Mouse (Mus musculus) midbrain, postnatal 0 days (tissue): ENCODE data around the gene Slc9c1. TPM values are rescaled to one million over a fixed set of nuclear protein-coding genes. Genes with fewer than 3 reads are reported as not detected.
A peak's percentile ranks its signal among the peaks of the same experiment; 100 is the strongest.

Experiments used
- ATAC-seq: fragments of 200-750 bp; cut with Nextera tagmentation; 2 replicates; pipeline ENCODE4 v1.8.0; 2017; ENCODE audit warnings: moderate number of reproducible peaks, mild to moderate bottlenecking, moderate TSS enrichment, moderate library complexity; ENCODE audit not compliant: low FRiP score
- DNase-seq: peaks from one replicate; pipeline ENCODE4 v3.0.0-alpha.2; 2015; ENCODE audit warnings: low spot score
- H3K27ac ChIP-seq: fragments of 300-500 bp; sonication (generic); 2 replicates; pipeline ENCODE4 v1.5.1; 2014; ENCODE audit warnings: low read depth, mild to moderate bottlenecking, low read length, mixed read lengths
- H3K27me3 ChIP-seq: fragments of 300-500 bp; sonication (generic); 2 replicates; pipeline ENCODE4 v1.6.1; 2014; ENCODE audit warnings: low read length, control low read depth, mixed read lengths; ENCODE audit not compliant: insufficient read depth
- H3K36me3 ChIP-seq: fragments of 300-500 bp; sonication (generic); 2 replicates; pipeline ENCODE4 v1.6.1; 2014; ENCODE audit warnings: low read length, control low read depth, mixed read lengths; ENCODE audit not compliant: insufficient read depth
- H3K4me1 ChIP-seq: fragments of 300-500 bp; sonication (generic); 2 replicates; pipeline ENCODE4 v1.6.1; 2014; ENCODE audit warnings: mild to moderate bottlenecking, control low read depth, antibody characterized with exemption, low read length, mixed read lengths; ENCODE audit not compliant: insufficient read depth
- H3K4me2 ChIP-seq: fragments of 300-500 bp; sonication (generic); 2 replicates; pipeline ENCODE4 v1.6.1; 2014; ENCODE audit warnings: low read depth, mild to moderate bottlenecking, low read length, mixed read lengths; ENCODE audit not compliant: poor library complexity, severe bottlenecking
- H3K4me3 ChIP-seq: fragments of 300-500 bp; sonication (generic); 2 replicates; pipeline ENCODE4 v1.5.1; 2014; ENCODE audit warnings: low read depth, mild to moderate bottlenecking, low read length, moderate library complexity
- H3K9ac ChIP-seq: fragments of 300-500 bp; sonication (generic); replicated peaks from 2 replicates; pipeline ENCODE4 v1.6.1; 2014; ENCODE audit warnings: mild to moderate bottlenecking, low read length, moderate library complexity, mixed read lengths; ENCODE audit not compliant: poor library complexity, severe bottlenecking
- H3K9me3 ChIP-seq: fragments of 300-500 bp; sonication (generic); 2 replicates; pipeline ENCODE4 v1.6.1; 2016; ENCODE audit warnings: low read length, control low read depth
- CTCF ChIP-seq: IDR thresholded peaks from 2 replicates; pipeline ENCODE4 v1.5.1; 2016; ENCODE audit warnings: antibody characterized with exemption, mild to moderate bottlenecking
- WGBS: fragments of 180-500 bp; shearing (Covaris S2); extraction: QIAGEN DNeasy Blood & Tissue Kit; methylation state at CpG from one replicate; pipeline ENCODE4 v1.1.7; 2014; 5-methylcytosine and 5-hydroxymethylcytosine counted together
- polyA plus RNA-seq: library from polyadenylated mRNA; unstranded; fragments of >200 nt; fragmentation: Nextera tagmentation; extraction: Ambion mirVana; gene quantifications from 2 replicates; pipeline ENCODE4 v1.2.1, GENCODE M21; 2015
- total RNA-seq: library from RNA; depleted of rRNA; stranded (reverse); fragments of >200 nt; gene quantifications from 2 replicates; pipeline ENCODE4 v1.2.3, GENCODE M21; 2014

The Slc9c1 gene
- total and polyA plus RNA-seq, 2 experiments from 2014 or later = not detected

DNA sequence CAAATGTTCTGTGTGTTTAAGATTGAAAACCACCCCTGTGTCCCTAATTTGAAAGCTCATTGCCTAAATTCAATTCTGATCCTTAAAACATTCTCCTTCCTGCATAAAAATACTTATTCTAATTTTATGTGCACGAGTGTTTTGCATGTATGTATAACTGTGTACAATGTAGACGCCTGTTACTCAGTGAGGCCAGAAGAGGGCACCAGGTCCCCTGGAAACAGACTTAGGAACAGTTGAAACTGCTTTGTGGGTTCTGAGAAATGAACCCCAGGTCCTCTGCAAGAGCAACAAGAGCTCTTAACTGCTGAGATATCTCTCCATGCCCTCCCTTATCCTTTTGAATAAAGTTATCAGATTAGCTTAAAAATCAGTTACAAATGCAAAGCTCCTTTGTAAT is 47.4 kb downstream of the Slc9c1 start:
- peak; percentile 15 for DNase-seq
- no peaks in the 10 kb centered on the region for H3K9me3 ChIP-seq
- H3K27me3 ChIP-seq = no peaks in the 10 kb centered on the region
- H3K9ac ChIP-seq = no peak overlapping the region
- H3K4me2 ChIP-seq = no peak overlapping the region
- 46% methylated on average over 2 of the region's 2 CpGs for WGBS
- no peaks in the 10 kb centered on the region for H3K36me3 ChIP-seq
- H3K27ac ChIP-seq = no peak overlapping the region
- H3K4me3 ChIP-seq = no peak overlapping the region
- no peak for ATAC-seq
- no peaks in the 10 kb centered on the region for H3K4me1 ChIP-seq
- peak; percentile 65 for TF ChIP-seq CTCF

DNA sequence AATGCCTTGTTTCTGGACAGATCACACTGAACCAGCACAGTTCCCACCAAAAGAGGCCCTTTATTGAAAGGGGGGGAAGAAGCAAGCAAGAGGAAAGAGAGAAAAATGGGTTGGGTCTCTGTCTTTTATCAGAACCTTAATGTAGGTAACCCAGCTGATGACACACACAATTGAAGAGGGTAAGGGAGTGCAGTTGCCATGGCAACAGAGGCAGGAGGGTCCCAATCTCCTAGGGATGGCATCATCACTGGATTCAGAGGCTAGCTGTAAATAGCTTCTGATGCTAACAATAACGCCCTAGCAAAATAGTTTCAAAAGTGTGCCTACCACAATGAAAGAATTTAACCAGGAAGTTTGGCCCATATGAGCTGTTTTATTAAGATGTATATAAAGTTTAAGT is 58.5 kb downstream of the Slc9c1 start:
- Histone ChIP-seq H3K27ac (no peak overlapping the region), H3K27me3 (no peaks in the 10 kb centered on the region), H3K4me1 (no peaks in the 10 kb centered on the region), H3K9ac (no peak overlapping the region), H3K36me3 (no peaks in the 10 kb centered on the region), H3K4me3 (no peak overlapping the region), H3K4me2 (no peak overlapping the region), H3K9me3 (no peaks in the 10 kb centered on the region)
- DNase-seq (peak; percentile 17), ATAC-seq (peak; percentile 60; the same call in 1 of the 2 replicates)
- WGBS = 40% methylated on average over 1 of the region's 1 CpGs
- no peak for TF ChIP-seq CTCF

DNA sequence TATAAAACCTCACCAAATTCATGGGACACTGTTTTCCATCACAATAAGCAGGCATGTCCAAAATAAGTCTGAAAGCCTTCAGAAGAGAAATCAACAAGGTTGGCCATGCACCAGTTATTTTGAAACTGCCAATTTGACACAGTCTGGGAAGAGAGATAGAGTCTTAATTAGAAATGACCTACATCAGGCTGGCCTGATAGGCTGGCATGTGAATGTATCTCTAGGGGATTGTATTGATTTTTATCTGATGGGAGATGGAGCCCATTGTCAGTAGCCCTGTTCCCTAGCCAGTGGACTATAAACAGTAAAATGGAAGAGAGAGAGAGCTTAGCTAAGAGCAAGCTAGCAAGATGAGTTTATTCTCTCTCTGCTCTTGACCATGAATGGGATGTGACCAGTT is 60.4 kb downstream of the Slc9c1 start:
- no peak for ATAC-seq
- DNase-seq = no peak

DNA sequence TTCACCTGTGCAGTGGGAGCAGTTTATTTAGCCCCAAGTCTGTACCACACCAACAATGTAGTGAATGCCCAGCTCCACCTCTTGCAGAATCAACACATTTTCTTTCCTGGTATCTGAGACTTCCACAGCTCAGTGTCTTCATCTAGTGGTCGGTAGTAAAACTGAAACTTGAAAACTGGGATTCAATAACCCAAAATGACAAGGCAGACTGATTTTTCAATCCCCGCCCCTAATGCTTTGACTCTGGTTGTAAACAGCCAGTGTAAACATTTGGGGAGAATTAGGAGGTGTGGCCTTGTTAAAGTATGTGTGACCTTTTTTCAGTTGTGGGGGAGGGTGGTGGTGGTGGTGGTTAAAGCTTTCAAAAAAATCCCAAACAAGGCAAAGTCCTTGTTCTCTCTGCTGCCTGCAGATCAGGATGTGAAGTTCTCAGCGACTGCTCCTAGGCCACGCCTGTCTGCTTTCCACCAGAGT is 73.4 kb downstream of the Slc9c1 start:
- TF ChIP-seq CTCF = peak; percentile 96
- Histone ChIP-seq H3K27ac (no peak overlapping the region), H3K9me3 (no peaks in the 10 kb centered on the region), H3K36me3 (no peaks in the 10 kb centered on the region), H3K27me3 (no peaks in the 10 kb centered on the region), H3K4me1 (no peaks in the 10 kb centered on the region), H3K4me3 (no peak overlapping the region), H3K4me2 (no peak overlapping the region), H3K9ac (no peak overlapping the region)
- ATAC-seq (peak; percentile 70; the same call in 1 of the 2 replicates), DNase-seq (peak; percentile 62)
- WGBS = 60% methylated on average over 4 of the region's 4 CpGs

More for the DNA sequence above, 60.4 kb downstream of the Slc9c1 start:
- H3K27ac ChIP-seq = no peak overlapping the region
- H3K4me1 ChIP-seq = no peaks in the 10 kb centered on the region
- no peaks in the 10 kb centered on the region for H3K36me3 ChIP-seq
- no peak for TF ChIP-seq CTCF
- H3K4me2 ChIP-seq = no peak overlapping the region
- H3K27me3 ChIP-seq = no peaks in the 10 kb centered on the region
- H3K9me3 ChIP-seq = no peaks in the 10 kb centered on the region
- H3K9ac ChIP-seq = no peak overlapping the region
- no peak overlapping the region for H3K4me3 ChIP-seq

DNA sequence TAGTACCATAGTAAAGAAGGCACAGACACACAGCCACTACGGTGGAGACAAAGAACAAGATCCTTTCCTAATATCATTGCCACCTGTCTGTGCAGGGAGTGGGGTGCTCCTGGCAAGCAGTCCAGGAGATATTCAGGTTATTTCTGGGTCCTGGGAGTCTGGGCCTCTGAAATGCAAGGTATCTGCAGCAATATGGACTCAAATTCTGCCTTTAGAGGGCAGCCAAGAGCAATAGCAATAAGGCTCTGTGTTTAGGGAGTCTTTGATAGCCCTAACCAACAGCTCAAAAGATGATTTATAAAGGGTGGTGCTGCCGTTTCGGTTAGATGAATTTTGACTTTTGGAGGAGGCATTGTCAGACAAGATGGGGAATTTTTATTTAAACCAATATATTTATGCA is 74.2 kb downstream of the Slc9c1 start:
- Histone ChIP-seq H3K4me3 (no peak overlapping the region), H3K27ac (no peak overlapping the region), H3K27me3 (no peaks in the 10 kb centered on the region), H3K9me3 (no peaks in the 10 kb centered on the region), H3K9ac (no peak overlapping the region), H3K4me1 (no peaks in the 10 kb centered on the region), H3K36me3 (no peaks in the 10 kb centered on the region), H3K4me2 (no peak overlapping the region)
- 82% methylated on average over 3 of the region's 3 CpGs for WGBS
- ATAC-seq (no peak), DNase-seq (peak; percentile 22)
- TF ChIP-seq CTCF = peak; percentile 73

DNA sequence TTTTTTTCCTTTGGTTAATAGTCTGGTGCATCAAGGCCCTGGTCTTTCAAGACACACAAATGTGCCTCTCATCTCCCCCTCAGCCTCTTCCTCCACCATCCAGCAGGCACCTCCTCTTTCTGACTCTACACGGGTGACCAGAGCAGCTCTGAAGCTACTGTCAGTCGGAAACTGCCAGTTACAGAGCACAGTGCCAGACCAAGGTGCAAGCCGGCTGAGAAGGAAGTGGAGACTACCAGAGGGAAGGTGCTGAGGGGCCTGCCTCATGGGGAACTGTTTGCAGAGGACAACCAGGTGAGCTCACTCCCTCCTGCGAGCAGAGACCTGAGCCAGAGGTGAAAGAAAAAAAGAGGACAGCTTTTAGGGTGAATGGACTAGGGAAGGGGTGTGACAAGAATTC is 75.2 kb downstream of the Slc9c1 start, which contains the start of gene Gcsam:
TSS of gene Gcsam (plus strand) at position 114 of the 400 bp plus-strand sequence.
- no peaks in the 10 kb centered on the region for H3K36me3 ChIP-seq
- H3K9ac ChIP-seq = no peak within 1 kb of the TSS
- no peak within 1 kb of the TSS for H3K27ac ChIP-seq
- no peak within 1 kb of the TSS for H3K4me2 ChIP-seq
- DNase-seq (no peak), ATAC-seq (no peak)
- TF ChIP-seq CTCF = no peak
- H3K4me3 ChIP-seq = no peak within 1 kb of the TSS
- no peaks in the 10 kb centered on the region for H3K4me1 ChIP-seq
- no peaks in the 10 kb centered on the region for H3K27me3 ChIP-seq
- WGBS = 84% methylated on average over 4 of the region's 4 CpGs
- H3K9me3 ChIP-seq = no peaks in the 10 kb centered on the region
